Mouse (Mus musculus) frontal cortex, postnatal 10 days (tissue): Measurements from ENCODE around the gene Car2.
A peak's percentile ranks its signal among the peaks of the same experiment; 100 is the strongest.

Experiments
- DNase-seq, 2 experiments: peaks; one replicate each; pipeline ENCODE4 v3.0.0; 2022; ENCODE audit warnings: low spot score in 2 of 2, mixed read lengths in 1 of 2

Car2 gene

GRCm38 (mm10) chr3:14945627-14946026 lies 59.6 kb downstream of the Car2 start:
- no peak for DNase-seq

DNA sequence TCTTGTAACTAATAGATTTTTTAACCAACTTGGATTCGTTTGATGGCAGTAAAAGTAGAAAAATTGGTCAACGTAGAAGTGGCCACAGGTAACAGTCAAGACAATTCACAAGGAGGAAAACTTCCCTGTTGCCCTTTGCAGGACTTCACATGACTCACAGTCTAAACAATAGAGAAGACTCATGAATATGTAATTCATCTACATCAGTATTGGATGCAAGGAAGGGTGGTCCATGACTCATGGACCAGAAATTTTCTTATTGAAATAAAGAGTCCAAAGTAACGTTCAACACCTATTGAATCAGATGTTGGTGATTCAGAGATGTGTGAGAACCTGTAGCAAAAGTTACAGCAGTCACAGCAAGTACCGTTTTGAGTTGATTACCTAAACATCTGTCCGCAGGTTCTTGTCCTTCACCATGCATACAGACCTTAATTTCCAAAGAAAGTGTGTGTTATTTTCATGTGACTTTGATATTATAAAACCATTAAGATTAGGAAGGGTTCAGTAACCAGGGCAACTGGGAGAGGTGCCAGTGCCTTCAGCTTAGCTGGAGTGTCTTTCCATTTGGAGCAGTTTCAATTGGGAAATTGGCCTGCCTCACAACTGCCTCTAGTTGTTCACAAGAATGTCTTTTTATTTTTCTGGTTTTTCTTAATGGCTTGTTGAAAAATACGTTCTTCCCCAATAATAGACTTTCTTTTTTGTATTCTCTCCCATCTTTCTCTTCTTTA lies 62.2 kb downstream of the Car2 start:
- DNase-seq = peak; percentile 10 to 12

- DNase-seq = no peak
These were observed 64.0 kb downstream of the Car2 start for GRCm38 (mm10) chr3:14950031-14950430.
